Mouse (Mus musculus): ENCODE data around the gene Auts2. TPM values are rescaled to one million over a fixed set of nuclear protein-coding genes. Genes with fewer than 3 reads are reported as not detected.

Gene Auts2
- polyA plus RNA-seq, 1 experiment from 2014 or later, result 4.9 TPM

DNA sequence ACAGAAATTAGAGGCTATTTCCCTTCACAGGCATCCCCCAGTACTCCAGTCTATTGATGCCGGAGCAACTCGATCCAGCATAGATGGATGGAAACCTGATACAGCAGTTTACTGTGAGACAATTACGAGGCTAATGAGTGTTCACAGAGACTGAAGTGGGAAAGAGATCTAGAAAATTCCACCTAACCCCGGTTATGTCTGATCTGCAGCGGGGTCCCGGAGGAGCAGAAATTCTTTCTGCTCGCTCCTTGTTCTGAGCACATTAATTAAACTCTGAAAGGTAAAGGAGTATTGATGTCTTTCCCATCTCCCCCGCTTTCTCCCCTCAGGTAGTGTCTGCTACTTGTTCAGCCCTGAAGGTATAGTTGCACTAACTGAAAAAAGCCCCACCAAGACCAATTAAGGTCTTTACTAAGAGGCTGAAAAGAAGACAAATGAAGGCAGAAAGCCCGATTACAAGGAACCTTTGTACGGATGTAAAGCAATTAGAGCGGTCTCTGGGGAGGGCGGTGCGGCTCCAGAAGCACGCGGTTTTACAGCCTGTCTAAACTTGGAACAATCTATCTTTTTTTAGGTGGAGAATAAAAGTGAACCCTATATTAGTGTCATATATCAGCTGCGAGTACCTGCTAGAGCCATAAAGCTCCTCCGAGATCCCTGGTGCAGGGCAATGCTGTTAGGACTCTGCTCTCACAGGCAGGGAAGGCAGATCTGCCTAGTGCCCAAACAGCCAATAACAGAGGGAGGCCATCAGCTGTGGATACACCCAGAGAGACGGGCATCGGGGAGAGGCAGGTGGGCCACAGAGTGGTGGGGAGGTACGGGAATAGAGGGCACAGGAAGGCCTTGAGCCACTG is 691.3 kb downstream of the Auts2 start:
- no peaks in the 10 kb centered on the region for H3K4me1 ChIP-seq (replicated peaks; ENCODE audit: control insufficient read depth, insufficient read depth, low read length)
- peak overlapping the region; percentile 35 for H3K4me2 ChIP-seq (replicated peaks; ENCODE audit: low read depth)
- TF ChIP-seq CTCF (IDR thresholded peaks at IDR 0.05; ENCODE audit: low read depth), result no peak
- 25% methylated on average over 20 of the region's 20 CpGs for WGBS
- no peak overlapping the region for H3K4me3 ChIP-seq (ENCODE audit: low read depth, low read length)
- H3K9me3 ChIP-seq (ENCODE audit: control insufficient read depth), result no peaks in the 10 kb centered on the region
- H3K27me3 ChIP-seq (replicated peaks; ENCODE audit: control insufficient read depth, insufficient read depth, low read length), result no peaks in the 10 kb centered on the region
- ATAC-seq, result peak; percentile 84
- no peak overlapping the region for H3K27ac ChIP-seq (ENCODE audit: low read depth, low read length)
- H3K36me3 ChIP-seq (ENCODE audit: control insufficient read depth, insufficient read depth), result no peaks in the 10 kb centered on the region
- no peak overlapping the region for H3K9ac ChIP-seq (ENCODE audit: low read depth, low read length)

DNA sequence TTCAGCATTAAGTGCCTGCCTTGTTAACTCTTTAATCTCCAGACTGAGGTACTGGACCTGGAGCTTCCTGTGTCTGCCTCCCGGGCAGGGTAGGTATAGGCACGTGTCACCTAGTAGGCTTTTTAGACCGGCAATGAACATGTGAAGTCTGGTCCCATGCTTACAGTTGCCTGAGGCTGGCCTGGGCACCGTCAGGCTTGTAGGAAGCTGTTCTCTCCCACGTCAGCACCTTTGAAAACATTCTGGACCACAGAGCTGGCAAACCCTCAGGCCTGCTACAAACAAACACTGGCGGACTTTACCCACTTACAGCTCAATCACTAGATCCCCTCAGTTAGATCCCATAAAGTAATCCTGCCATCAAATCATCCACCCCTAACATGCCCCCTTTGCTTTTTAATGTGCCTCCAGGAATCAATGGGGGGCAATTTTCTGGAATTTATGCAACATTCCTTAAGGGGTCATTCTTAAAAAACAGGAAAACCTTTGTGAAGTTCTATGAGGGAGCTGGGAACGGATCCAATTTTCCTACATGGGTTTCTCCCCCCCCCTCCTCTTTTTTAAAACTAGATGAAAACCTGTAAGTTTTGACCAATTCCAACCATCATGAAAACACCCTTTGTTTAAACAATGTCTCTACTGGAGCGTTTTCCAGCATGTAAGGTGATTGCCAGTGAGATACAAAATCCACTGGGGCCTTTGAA is 692.4 kb downstream of the Auts2 start:
- no peaks in the 10 kb centered on the region for H3K4me1 ChIP-seq (replicated peaks; ENCODE audit: control insufficient read depth, insufficient read depth, low read length)
- 51% methylated on average over 8 of the region's 8 CpGs for WGBS
- TF ChIP-seq CTCF (IDR thresholded peaks at IDR 0.05; ENCODE audit: low read depth), result no peak
- H3K4me2 ChIP-seq (replicated peaks; ENCODE audit: low read depth), result no peak overlapping the region
- no peak overlapping the region for H3K4me3 ChIP-seq (ENCODE audit: low read depth, low read length)
- H3K9ac ChIP-seq (ENCODE audit: low read depth, low read length), result no peak overlapping the region
- ATAC-seq, result no peak
- H3K27ac ChIP-seq (ENCODE audit: low read depth, low read length), result no peak overlapping the region
- no peaks in the 10 kb centered on the region for H3K36me3 ChIP-seq (ENCODE audit: control insufficient read depth, insufficient read depth)
- no peaks in the 10 kb centered on the region for H3K9me3 ChIP-seq (ENCODE audit: control insufficient read depth)
- no peaks in the 10 kb centered on the region for H3K27me3 ChIP-seq (replicated peaks; ENCODE audit: control insufficient read depth, insufficient read depth, low read length)

DNA sequence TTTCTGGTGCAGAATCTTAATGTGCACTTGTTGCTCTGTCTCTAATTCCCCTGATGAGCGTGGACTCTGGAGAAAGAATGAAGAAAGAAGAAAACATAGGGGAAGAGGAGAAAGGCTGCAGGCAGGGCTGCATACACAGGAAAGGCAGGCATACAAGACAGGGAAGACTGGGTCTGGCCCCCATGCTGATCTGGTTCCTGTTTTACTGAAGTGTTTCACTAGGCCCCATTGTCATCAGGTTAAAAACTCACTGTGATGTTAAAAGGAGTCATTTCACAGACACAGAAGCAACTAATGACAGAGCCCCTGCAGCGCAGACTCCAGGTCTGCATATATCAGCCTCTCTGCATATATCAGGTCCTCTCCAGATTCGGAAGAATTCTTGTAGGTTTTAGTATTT is 693.5 kb downstream of the Auts2 start:
- no peaks in the 10 kb centered on the region for H3K9me3 ChIP-seq (ENCODE audit: control insufficient read depth)
- no peaks in the 10 kb centered on the region for H3K36me3 ChIP-seq (ENCODE audit: control insufficient read depth, insufficient read depth)
- H3K4me2 ChIP-seq (replicated peaks; ENCODE audit: low read depth), result no peak overlapping the region
- no peak overlapping the region for H3K9ac ChIP-seq (ENCODE audit: low read depth, low read length)
- TF ChIP-seq CTCF (IDR thresholded peaks at IDR 0.05; ENCODE audit: low read depth), result no peak
- ATAC-seq, result no peak
- H3K27ac ChIP-seq (ENCODE audit: low read depth, low read length), result no peak overlapping the region
- no peaks in the 10 kb centered on the region for H3K4me1 ChIP-seq (replicated peaks; ENCODE audit: control insufficient read depth, insufficient read depth, low read length)
- no peaks in the 10 kb centered on the region for H3K27me3 ChIP-seq (replicated peaks; ENCODE audit: control insufficient read depth, insufficient read depth, low read length)
- whole genome bisulfite sequencing, result 87% methylated on average over 3 of the region's 3 CpGs
- no peak overlapping the region for H3K4me3 ChIP-seq (ENCODE audit: low read depth, low read length)

DNA sequence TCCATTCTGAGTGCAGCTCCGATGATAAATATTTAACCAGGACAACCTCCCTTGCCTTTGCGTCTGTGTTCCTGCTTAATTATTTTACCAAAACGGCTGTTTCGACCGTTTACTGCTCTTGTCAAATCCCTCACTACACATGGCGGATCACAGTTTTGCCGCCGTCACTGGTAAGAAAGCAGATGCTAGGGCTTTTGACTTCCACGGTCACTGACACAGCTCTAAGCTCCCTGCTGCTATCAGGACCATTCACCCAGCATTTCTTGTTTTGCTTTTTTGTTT is 698.7 kb downstream of the Auts2 start:
- Histone ChIP-seq H3K9ac (ENCODE audit: low read depth, low read length) (no peak overlapping the region), H3K9me3 (ENCODE audit: control insufficient read depth) (no peaks in the 10 kb centered on the region), H3K4me1 (replicated peaks; ENCODE audit: control insufficient read depth, insufficient read depth, low read length) (no peaks in the 10 kb centered on the region), H3K27ac (ENCODE audit: low read depth, low read length) (no peak overlapping the region), H3K36me3 (ENCODE audit: control insufficient read depth, insufficient read depth) (no peaks in the 10 kb centered on the region), H3K4me2 (replicated peaks; ENCODE audit: low read depth) (no peak overlapping the region), H3K27me3 (replicated peaks; ENCODE audit: control insufficient read depth, insufficient read depth, low read length) (no peaks in the 10 kb centered on the region), H3K4me3 (ENCODE audit: low read depth, low read length) (no peak overlapping the region)
- WGBS, result 23% methylated on average over 9 of the region's 9 CpGs
- ATAC-seq, result no peak
- TF ChIP-seq CTCF (IDR thresholded peaks at IDR 0.05; ENCODE audit: low read depth), result no peak

DNA sequence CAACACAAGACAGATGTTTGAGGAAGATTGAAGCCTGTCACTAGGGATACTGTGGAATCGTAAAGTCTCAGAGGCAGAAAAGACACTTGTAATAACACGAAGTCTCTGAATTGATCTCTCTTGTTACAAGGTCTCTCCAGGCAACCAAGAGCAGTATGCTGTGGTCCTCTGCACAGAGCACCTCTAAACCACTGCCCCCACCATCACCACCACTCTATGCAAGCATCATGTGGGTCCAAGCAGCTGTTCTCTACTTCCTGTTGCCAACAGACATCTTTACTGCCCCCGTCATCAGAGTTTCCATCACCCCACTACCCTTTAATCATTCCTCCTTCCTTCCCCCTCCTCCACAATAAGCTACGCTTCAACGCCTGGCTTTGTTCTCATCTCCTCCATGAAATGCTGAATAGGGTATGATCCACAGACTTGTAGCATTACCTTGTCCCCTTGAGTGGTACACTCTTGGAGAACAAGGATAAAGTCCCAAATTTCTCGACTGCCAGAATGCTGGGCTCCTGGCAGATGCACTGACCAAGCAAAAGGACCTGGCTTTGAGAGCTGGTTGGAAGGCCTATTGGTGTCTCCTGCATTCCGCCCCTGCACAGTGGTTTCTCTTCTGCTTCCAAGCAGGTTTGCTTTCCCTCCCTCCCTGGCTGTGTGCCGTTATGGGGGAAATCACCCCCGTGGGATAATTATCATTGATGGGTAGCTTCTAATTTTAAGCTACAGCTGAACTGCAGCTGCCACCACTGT is 699.2 kb downstream of the Auts2 start:
- ATAC-seq, result no peak
- no peaks in the 10 kb centered on the region for H3K27me3 ChIP-seq (replicated peaks; ENCODE audit: control insufficient read depth, insufficient read depth, low read length)
- no peaks in the 10 kb centered on the region for H3K36me3 ChIP-seq (ENCODE audit: control insufficient read depth, insufficient read depth)
- no peak overlapping the region for H3K9ac ChIP-seq (ENCODE audit: low read depth, low read length)
- no peaks in the 10 kb centered on the region for H3K4me1 ChIP-seq (replicated peaks; ENCODE audit: control insufficient read depth, insufficient read depth, low read length)
- no peak overlapping the region for H3K4me3 ChIP-seq (ENCODE audit: low read depth, low read length)
- no peak overlapping the region for H3K4me2 ChIP-seq (replicated peaks; ENCODE audit: low read depth)
- H3K9me3 ChIP-seq (ENCODE audit: control insufficient read depth), result no peaks in the 10 kb centered on the region
- no peak overlapping the region for H3K27ac ChIP-seq (ENCODE audit: low read depth, low read length)
- WGBS, result 62% methylated on average over 9 of the region's 9 CpGs
- no peak for TF ChIP-seq CTCF (IDR thresholded peaks at IDR 0.05; ENCODE audit: low read depth)

DNA sequence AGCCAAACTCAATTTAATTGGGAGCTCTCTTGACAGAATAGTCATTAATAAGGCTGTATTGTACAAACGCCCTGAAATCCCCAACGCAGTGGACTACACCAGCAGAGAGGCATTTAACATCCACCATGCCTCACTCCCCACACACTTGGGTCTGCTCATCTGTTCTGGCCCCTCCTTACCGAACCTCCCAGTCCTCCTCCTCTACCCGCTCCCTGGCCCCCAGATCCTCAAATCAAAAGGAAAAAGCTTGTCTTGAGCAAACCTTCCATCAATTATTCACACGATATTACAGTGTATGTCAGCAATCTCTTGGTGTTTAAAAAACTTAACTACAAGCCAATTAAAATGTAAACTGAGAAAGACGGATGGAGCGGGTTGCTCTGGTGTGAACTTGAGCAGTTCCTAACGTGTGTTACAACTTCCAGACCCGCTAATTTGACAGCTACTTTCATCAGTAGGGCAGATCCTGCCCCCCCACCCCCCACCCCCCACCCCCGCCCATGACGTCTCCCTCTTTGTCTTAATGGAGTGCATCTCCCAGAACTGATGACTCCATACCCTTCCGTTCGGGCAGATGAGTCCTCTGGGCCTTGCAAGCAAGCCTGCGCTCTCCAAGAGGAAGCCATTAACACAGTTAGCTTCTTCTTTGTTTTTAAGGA is 703.4 kb downstream of the Auts2 start:
- Histone ChIP-seq H3K27me3 (replicated peaks; ENCODE audit: control insufficient read depth, insufficient read depth, low read length) (no peaks in the 10 kb centered on the region), H3K9ac (ENCODE audit: low read depth, low read length) (no peak overlapping the region), H3K9me3 (ENCODE audit: control insufficient read depth) (no peaks in the 10 kb centered on the region), H3K4me1 (replicated peaks; ENCODE audit: control insufficient read depth, insufficient read depth, low read length) (no peaks in the 10 kb centered on the region), H3K27ac (ENCODE audit: low read depth, low read length) (no peak overlapping the region), H3K4me2 (replicated peaks; ENCODE audit: low read depth) (no peak overlapping the region), H3K36me3 (ENCODE audit: control insufficient read depth, insufficient read depth) (no peaks in the 10 kb centered on the region), H3K4me3 (ENCODE audit: low read depth, low read length) (no peak overlapping the region)
- no peak for ATAC-seq
- TF ChIP-seq CTCF (IDR thresholded peaks at IDR 0.05; ENCODE audit: low read depth), result no peak
- WGBS, result 58% methylated on average over 14 of the region's 14 CpGs
